Mouse (Mus musculus) liver, embryonic 14.5 days (tissue): ENCODE measurements at regions not wholly inside any gene's neighbourhood (a gene's known extent, or its start where the extent isn't known, plus 50 kb on each side); places are given as distances from the start of the nearest gene placed in this dataset.

Experiments
- CTCF ChIP-seq: IDR thresholded peaks from 2 replicates; pipeline ENCODE4 v1.5.1; 2016; ENCODE audit warnings: antibody characterized with exemption, low read depth, control low read depth
- EP300 ChIP-seq: IDR thresholded peaks from 2 replicates; pipeline ENCODE4 v1.6.1; 2016; ENCODE audit warnings: antibody characterized with exemption, low read depth

DNA sequence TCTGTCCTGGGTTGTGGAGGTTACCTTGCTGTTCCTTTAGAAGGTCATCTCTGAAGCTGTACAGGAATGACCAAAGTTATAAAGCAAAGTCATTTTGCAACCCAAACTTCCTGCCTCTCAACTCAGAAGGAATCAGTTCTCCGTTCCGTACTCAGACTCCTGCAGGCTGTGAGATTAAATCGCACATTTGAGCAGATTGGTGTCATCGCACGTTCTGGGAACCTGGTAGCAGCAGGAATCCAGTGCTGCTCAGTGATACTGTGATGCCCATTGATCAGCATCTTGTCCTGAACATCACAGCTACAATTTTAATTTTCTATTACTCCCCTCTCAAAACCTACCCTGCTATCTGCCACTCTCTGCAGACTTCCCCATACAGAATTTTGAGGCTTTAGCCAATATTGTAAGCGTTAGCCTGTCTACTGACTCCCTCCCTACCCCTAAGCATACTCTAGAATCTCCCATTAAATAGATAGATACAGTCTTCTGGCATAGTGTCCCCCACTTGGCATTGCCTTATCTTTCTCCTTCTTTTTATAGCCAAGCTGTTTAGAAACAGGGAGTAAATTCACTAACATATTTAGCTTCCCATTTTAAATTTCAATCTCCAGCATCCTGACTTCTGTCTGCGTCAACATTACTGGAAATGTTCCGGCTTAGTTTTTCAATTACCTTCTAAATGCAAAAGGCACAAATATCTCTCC lies 482.1 kb downstream of the Cntnap4 start:
- TF ChIP-seq CTCF (no peak), EP300 (no peak)
